Mouse (Mus musculus): ENCODE measurements around the gene Rai2. TPM values are rescaled to one million over a fixed set of nuclear protein-coding genes. Genes with fewer than 3 reads are reported as not detected.

Rai2 gene
- total RNA-seq, 1 experiment: not detected

- no peak for DNase-seq (ENCODE audit: low read depth, low spot score)
- Histone ChIP-seq H3K36me3 (ENCODE audit: control insufficient read depth, insufficient read depth, low read length, poor library complexity, severe bottlenecking) (no peaks in the 10 kb centered on the region), H3K4me1 (ENCODE audit: control insufficient read depth in 2 of 2, insufficient read depth in 2 of 2, low read length in 2 of 2, poor library complexity in 1 of 2) (no peaks in the 10 kb centered on the region), H3K9ac (ENCODE audit: insufficient read depth, low read depth, low read length, poor library complexity, severe bottlenecking) (no peak overlapping the region), H3K4me3 (ENCODE audit: insufficient read depth in 1 of 2, low read depth in 1 of 2, low read length in 2 of 2, poor library complexity in 1 of 2, severe bottlenecking in 1 of 2) (no peak overlapping the region), H3K9me3 (ENCODE audit: control insufficient read depth, insufficient read depth, low read depth, low read length) (no peaks in the 10 kb centered on the region), H3K27ac (ENCODE audit: insufficient read depth, low read depth, low read length, poor library complexity, severe bottlenecking) (no peak overlapping the region)
- in situ Hi-C loops (cut with MboI; ENCODE audit: low sequenced_read_pairs in 2 of 2, unreplicated experiment in 2 of 2): no loop called here
- TF ChIP-seq HCFC1 (IDR thresholded peaks at IDR 0.05; ENCODE audit: borderline replicate concordance, insufficient read depth, low read length) (no peak), ZC3H11A (IDR thresholded peaks at IDR 0.05; ENCODE audit: borderline replicate concordance, low read depth, low read length) (no peak), CHD2 (IDR thresholded peaks at IDR 0.05; ENCODE audit: low read depth, low read length) (no peak), ZNF384 (IDR thresholded peaks at IDR 0.05; ENCODE audit: low read depth, low read length) (no peak), MAFK (IDR thresholded peaks at IDR 0.05; ENCODE audit: insufficient read depth, low read depth, low read length) (no peak)
These were observed 13.2 kb downstream of the Rai2 start for GRCm38 (mm10) chrX:161730026-161730425.

GRCm38 (mm10) chrX:161731859-161732258 is 15.0 kb downstream of the Rai2 start:
- Histone ChIP-seq H3K9ac (ENCODE audit: insufficient read depth, low read depth, low read length, poor library complexity, severe bottlenecking) (no peak overlapping the region), H3K4me1 (ENCODE audit: control insufficient read depth in 2 of 2, insufficient read depth in 2 of 2, low read length in 2 of 2, poor library complexity in 1 of 2) (no peaks in the 10 kb centered on the region)

GRCm38 (mm10) chrX:161733581-161734309 is 16.9 kb downstream of the Rai2 start:
- Histone ChIP-seq H3K4me1 (ENCODE audit: control insufficient read depth in 2 of 2, insufficient read depth in 2 of 2, low read length in 2 of 2, poor library complexity in 1 of 2) (no peaks in the 10 kb centered on the region), H3K36me3 (ENCODE audit: control insufficient read depth, insufficient read depth, low read length, poor library complexity, severe bottlenecking) (no peaks in the 10 kb centered on the region), H3K4me3 (ENCODE audit: insufficient read depth in 1 of 2, low read depth in 1 of 2, low read length in 2 of 2, poor library complexity in 1 of 2, severe bottlenecking in 1 of 2) (no peak overlapping the region), H3K9ac (ENCODE audit: insufficient read depth, low read depth, low read length, poor library complexity, severe bottlenecking) (no peak overlapping the region), H3K27ac (ENCODE audit: insufficient read depth, low read depth, low read length, poor library complexity, severe bottlenecking) (no peak overlapping the region), H3K9me3 (ENCODE audit: control insufficient read depth, insufficient read depth, low read depth, low read length) (no peaks in the 10 kb centered on the region)
- in situ Hi-C loops (cut with MboI; ENCODE audit: low sequenced_read_pairs in 2 of 2, unreplicated experiment in 2 of 2): no loop called here
- TF ChIP-seq ZC3H11A (IDR thresholded peaks at IDR 0.05; ENCODE audit: borderline replicate concordance, low read depth, low read length): no peak
- TF ChIP-seq MAFK (IDR thresholded peaks at IDR 0.05; ENCODE audit: insufficient read depth, low read depth, low read length): no peak
- TF ChIP-seq ZNF384 (IDR thresholded peaks at IDR 0.05; ENCODE audit: low read depth, low read length): no peak
- no peak for TF ChIP-seq CHD2 (IDR thresholded peaks at IDR 0.05; ENCODE audit: low read depth, low read length)
- no peak for TF ChIP-seq HCFC1 (IDR thresholded peaks at IDR 0.05; ENCODE audit: borderline replicate concordance, insufficient read depth, low read length)
- no peak for DNase-seq (ENCODE audit: low read depth, low spot score)

More at GRCm38 (mm10) chrX:161731859-161732258, 15.0 kb downstream of the Rai2 start:
- H3K36me3 ChIP-seq (ENCODE audit: control insufficient read depth, insufficient read depth, low read length, poor library complexity, severe bottlenecking): no peaks in the 10 kb centered on the region
- in situ Hi-C loops (cut with MboI; ENCODE audit: low sequenced_read_pairs in 2 of 2, unreplicated experiment in 2 of 2): no loop called here
- TF ChIP-seq HCFC1 (IDR thresholded peaks at IDR 0.05; ENCODE audit: borderline replicate concordance, insufficient read depth, low read length) (no peak), MAFK (IDR thresholded peaks at IDR 0.05; ENCODE audit: insufficient read depth, low read depth, low read length) (no peak), ZC3H11A (IDR thresholded peaks at IDR 0.05; ENCODE audit: borderline replicate concordance, low read depth, low read length) (no peak), ZNF384 (IDR thresholded peaks at IDR 0.05; ENCODE audit: low read depth, low read length) (no peak), CHD2 (IDR thresholded peaks at IDR 0.05; ENCODE audit: low read depth, low read length) (no peak)
- no peaks in the 10 kb centered on the region for H3K9me3 ChIP-seq (ENCODE audit: control insufficient read depth, insufficient read depth, low read depth, low read length)
- H3K27ac ChIP-seq (ENCODE audit: insufficient read depth, low read depth, low read length, poor library complexity, severe bottlenecking): no peak overlapping the region
- H3K4me3 ChIP-seq (ENCODE audit: insufficient read depth in 1 of 2, low read depth in 1 of 2, low read length in 2 of 2, poor library complexity in 1 of 2, severe bottlenecking in 1 of 2): no peak overlapping the region
- no peak for DNase-seq (ENCODE audit: low read depth, low spot score)

GRCm38 (mm10) chrX:161734310-161734676 is 17.4 kb downstream of the Rai2 start:
- Histone ChIP-seq H3K4me1 (ENCODE audit: control insufficient read depth in 2 of 2, insufficient read depth in 2 of 2, low read length in 2 of 2, poor library complexity in 1 of 2) (no peaks in the 10 kb centered on the region), H3K27ac (ENCODE audit: insufficient read depth, low read depth, low read length, poor library complexity, severe bottlenecking) (no peak overlapping the region), H3K4me3 (ENCODE audit: insufficient read depth in 1 of 2, low read depth in 1 of 2, low read length in 2 of 2, poor library complexity in 1 of 2, severe bottlenecking in 1 of 2) (no peak overlapping the region), H3K9ac (ENCODE audit: insufficient read depth, low read depth, low read length, poor library complexity, severe bottlenecking) (no peak overlapping the region), H3K36me3 (ENCODE audit: control insufficient read depth, insufficient read depth, low read length, poor library complexity, severe bottlenecking) (no peaks in the 10 kb centered on the region), H3K9me3 (ENCODE audit: control insufficient read depth, insufficient read depth, low read depth, low read length) (no peaks in the 10 kb centered on the region)
- no peak for TF ChIP-seq HCFC1 (IDR thresholded peaks at IDR 0.05; ENCODE audit: borderline replicate concordance, insufficient read depth, low read length)
- no peak for TF ChIP-seq ZNF384 (IDR thresholded peaks at IDR 0.05; ENCODE audit: low read depth, low read length)
- in situ Hi-C loops (cut with MboI; ENCODE audit: low sequenced_read_pairs in 2 of 2, unreplicated experiment in 2 of 2): no loop called here
- DNase-seq (ENCODE audit: low read depth, low spot score): no peak

GRCm38 (mm10) chrX:161739374-161739773 is 22.5 kb downstream of the Rai2 start:
- in situ Hi-C loops (cut with MboI; ENCODE audit: low sequenced_read_pairs in 2 of 2, unreplicated experiment in 2 of 2): no loop called here
- H3K36me3 ChIP-seq (ENCODE audit: control insufficient read depth, insufficient read depth, low read length, poor library complexity, severe bottlenecking): no peaks in the 10 kb centered on the region
- no peaks in the 10 kb centered on the region for H3K4me1 ChIP-seq (ENCODE audit: control insufficient read depth in 2 of 2, insufficient read depth in 2 of 2, low read length in 2 of 2, poor library complexity in 1 of 2)
- no peak overlapping the region for H3K9ac ChIP-seq (ENCODE audit: insufficient read depth, low read depth, low read length, poor library complexity, severe bottlenecking)
- no peak overlapping the region for H3K27ac ChIP-seq (ENCODE audit: insufficient read depth, low read depth, low read length, poor library complexity, severe bottlenecking)
- H3K4me3 ChIP-seq (ENCODE audit: insufficient read depth in 1 of 2, low read depth in 1 of 2, low read length in 2 of 2, poor library complexity in 1 of 2, severe bottlenecking in 1 of 2): no peak overlapping the region
- TF ChIP-seq ZNF384 (IDR thresholded peaks at IDR 0.05; ENCODE audit: low read depth, low read length) (no peak), HCFC1 (IDR thresholded peaks at IDR 0.05; ENCODE audit: borderline replicate concordance, insufficient read depth, low read length) (no peak), CHD2 (IDR thresholded peaks at IDR 0.05; ENCODE audit: low read depth, low read length) (no peak), MAFK (IDR thresholded peaks at IDR 0.05; ENCODE audit: insufficient read depth, low read depth, low read length) (no peak), ZC3H11A (IDR thresholded peaks at IDR 0.05; ENCODE audit: borderline replicate concordance, low read depth, low read length) (no peak)
- DNase-seq (ENCODE audit: low read depth, low spot score): no peak
- no peaks in the 10 kb centered on the region for H3K9me3 ChIP-seq (ENCODE audit: control insufficient read depth, insufficient read depth, low read depth, low read length)

Data from ES-E14 (cell line).